Mouse (Mus musculus): ENCODE results near the gene Tbx6. TPM values are rescaled to one million over a fixed set of nuclear protein-coding genes. Genes with fewer than 3 reads are reported as not detected.

Gene Tbx6
- 1.8 and 1.9 TPM in 2 replicates for polyA plus RNA-seq (2012; rRNA removed)

DNA sequence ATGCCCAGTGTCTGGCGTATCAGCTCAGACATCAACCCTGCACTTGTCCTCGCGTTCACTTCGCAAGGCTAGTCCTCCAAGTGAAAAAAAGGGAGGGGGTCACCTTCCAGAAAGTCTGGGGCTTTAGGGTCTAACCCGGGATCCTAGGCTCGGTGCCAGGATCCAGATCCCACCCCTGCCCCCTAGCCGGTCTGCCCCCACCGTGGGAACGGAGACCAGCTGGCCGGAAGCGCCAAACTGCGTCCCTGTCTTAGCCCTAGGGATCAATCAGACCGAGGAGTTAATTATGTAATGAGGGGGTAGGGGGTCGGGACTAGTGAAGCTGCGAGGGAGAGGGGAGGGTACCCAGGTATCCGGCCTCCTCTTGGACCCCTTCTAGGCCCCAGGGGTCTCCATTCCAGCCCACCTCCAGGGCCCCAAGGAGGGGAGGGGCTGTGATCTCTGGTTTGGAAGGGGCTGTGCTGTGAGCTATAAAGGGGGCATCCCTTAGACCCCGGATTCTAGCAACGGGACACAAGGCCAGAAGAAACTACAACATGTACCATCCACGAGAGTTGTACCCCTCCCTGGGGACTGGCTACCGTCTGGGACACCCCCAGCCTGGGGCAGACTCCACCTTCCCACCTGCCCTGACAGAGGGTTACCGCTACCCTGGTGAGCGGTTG, at the start of gene Tbx6:
Gene Tbx6 (plus strand): TSS at position 513 of the 665 bp plus-strand sequence.

DNA sequence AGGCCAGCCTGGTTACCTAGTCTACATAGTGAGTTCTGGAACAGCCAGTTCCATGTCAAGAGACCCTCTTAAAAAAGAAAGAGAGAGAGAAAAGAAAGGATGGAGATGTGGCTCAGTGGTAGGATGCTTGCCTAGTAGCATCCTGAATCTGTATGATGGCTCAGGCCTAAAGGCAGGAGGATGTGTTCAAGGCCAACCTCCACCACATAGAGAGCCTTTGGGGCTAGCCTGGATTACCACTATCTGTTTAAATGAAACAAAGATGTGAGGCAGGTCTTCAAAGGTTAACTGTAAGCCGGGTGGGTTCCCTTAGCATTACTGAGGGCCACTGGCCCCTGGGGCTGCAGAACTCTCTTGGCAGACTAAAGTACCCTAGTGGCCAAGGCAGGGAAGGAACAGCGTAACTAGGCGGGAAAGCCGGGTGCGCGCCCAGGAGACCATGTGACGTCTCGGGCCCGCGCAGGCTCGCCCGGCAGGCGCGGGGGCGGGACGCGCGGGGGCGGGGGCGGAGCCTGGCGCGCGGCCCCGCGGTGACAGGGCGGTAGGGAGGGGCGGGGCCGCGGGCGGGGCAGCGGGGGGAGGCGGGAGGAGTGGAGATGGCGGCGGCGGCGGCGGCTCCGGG, 22.1 kb upstream of the Tbx6 start, which contains the start of gene Mapk3:
Gene Mapk3 (plus strand): TSS at position 552 of the 622 bp plus-strand sequence.

DNA sequence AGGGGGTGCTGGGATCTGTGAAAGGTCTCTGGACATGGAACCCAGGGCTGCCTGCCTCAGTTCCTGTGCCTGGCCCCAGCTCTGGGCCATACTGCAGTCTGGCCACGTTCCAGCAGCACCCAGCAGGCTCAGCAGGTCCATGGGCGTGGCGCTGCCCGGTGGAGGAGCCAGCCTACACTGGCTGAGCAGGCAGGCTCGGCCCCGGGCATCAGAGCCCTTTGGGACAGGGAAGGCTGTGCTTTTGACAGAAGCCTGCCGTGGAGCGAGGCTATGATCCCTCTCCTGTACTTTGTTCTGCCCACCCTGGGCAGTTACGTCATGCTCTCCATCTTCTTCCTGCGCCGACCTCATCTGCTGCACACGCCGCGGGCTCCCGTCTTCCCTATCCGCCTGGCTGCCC, 15.1 kb upstream of the Tbx6 start, which contains the start of gene Gdpd3:
Gene Gdpd3 (plus strand): TSS at position 134 of the 400 bp plus-strand sequence.

DNA sequence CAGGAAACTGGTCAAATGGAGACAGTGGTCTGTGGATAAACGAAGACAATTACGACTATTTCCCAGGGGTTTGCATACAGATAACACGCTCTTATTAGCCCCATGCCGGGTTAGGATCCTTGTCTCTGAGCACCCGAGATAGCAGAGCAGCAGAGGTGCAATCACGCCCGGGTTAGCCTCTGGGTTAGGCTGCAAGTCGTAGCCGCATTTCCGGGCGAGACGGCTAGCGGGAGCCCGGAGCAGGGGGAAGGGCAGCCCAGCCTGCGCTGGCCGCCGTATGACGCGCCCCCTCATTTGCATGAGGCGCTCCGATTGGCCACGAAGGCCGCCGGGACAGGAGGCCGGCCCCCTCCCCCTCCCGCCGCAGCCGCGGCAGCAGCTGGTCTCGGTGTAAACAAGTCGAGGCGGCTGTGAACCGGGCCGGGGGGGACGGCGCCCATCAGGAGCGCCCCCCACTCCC, 4.7 kb upstream of the Tbx6 start, which contains the start of gene Ypel3:
Gene Ypel3 (plus strand): TSS at position 358 of the 460 bp plus-strand sequence.

DNA sequence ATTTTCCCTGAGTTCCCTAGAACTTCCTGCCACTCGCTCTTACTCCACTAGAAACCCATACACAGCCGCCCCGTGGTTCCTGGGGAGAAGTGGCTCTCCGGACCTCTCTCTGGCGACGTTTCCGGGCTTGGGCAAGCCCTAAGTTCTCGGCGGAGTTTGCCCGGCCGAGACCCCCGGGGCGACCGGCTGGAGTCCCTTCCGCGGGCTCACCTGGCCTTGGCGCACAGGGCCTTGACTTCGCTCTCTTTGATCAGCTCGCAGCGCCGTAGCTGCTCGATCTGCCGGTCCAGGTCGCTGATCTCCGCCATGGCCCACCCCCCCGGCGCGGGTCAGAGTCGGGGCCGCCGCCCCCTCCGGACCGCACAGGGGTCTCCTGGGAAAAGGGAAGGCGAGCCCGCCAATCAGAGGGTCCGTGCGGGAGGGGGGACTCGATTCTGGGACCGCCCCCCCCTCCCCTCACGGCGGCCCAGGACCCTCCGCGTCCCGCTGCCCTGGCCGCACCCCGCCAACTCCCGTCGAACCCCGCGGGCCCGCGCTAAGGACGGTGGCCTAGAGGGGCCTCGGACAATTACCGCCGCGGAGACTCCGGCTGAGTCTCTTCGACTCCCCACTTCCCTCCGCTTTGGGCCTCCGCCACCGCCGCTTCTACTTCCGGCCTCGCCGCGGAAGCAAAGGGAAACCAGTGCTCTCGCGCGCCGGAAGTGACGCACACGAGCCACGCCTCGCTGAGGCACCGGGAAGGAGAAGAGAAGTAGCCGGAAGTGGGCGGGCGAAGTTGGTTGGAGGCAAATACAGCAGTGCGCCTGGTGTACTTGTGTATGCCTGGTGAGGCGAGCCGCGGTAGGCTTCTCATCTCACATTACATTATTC, 10.8 kb downstream of the Tbx6 start, which contains the start of gene Ppp4c:
Gene Ppp4c (minus strand): TSS at position 646 of the 870 bp plus-strand sequence.

DNA sequence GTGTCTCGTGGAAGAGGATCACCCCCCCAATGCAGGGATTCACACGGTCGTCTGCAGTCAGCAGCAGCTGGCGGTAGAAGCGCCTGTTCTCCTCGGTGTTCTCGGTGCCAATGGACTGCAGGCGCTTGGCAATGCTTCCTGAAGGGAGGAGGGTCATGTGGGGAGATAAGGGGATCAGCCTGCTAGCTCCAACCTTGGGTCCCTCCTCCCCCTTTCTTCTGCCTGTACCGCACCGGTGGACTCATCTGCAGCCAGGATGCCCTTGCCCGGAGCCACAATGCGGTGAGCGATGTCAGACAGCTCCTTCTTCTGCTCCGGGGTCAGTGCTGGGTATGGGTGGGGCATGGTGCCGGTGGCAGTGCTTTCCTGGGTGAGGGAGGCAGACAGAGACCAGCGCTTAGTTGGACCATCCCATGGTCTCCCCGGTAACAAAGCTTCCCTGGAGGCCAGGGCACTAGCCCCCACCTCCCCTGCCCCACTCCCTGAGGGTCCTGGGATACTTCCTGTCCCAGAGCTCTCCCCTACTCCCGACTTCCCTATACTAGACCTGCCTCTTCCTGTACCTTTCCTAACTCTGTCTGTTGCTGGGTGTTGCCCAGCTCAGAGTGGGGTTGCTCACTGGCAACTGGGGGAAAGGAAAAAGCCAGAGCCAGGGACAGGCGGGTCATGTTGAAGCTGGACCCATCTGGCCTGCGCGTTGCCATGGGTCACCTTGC, 16.3 kb downstream of the Tbx6 start, which contains the start of gene Fam57b:
Gene Fam57b (plus strand): TSS at position 258 of the 716 bp plus-strand sequence.

DNA sequence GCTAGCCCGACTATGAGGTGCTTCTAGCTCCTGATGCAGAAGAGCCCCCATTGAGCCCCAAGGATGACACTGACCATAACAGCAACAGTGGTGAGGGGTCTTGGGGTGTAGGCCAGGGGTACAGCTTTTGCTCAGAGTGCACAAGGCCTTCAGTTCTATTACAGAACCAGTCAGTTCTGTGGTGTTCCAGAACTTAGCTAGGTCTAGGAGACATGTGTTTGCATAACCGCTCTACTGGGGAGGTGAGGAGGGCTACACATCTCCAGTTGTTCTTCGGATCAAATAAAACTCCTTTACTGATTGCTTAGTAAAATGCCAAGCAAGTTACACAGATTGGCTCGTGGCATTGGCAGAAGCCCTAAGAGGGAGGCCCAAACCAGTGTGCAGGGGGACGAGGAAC, 50.3 kb downstream of the Tbx6 start, which contains the start of gene 4930451I11Rik:
Gene 4930451I11Rik (minus strand): TSS at position 101 of the 400 bp plus-strand sequence.

Other genes with a start within 250 kb of the Tbx6 start
- gene Eif3c, start 215.1 kb upstream of the Tbx6 start, polyA plus RNA-seq (2012; rRNA removed): 129 and 135 TPM in 2 replicates
- 0.49 and 0.66 TPM in 2 replicates for gene Apobr, start 196.5 kb upstream of the Tbx6 start, polyA plus RNA-seq (2012; rRNA removed)
- 49.6 and 55.6 TPM in 2 replicates for gene Cln3, start 195.7 kb upstream of the Tbx6 start, polyA plus RNA-seq (2012; rRNA removed)
- gene Il27, start 186.5 kb upstream of the Tbx6 start, polyA plus RNA-seq (2012; rRNA removed): 0.11 TPM in 1 of 2 replicates, not detected in the other
- gene Nupr1, start 150.6 kb upstream of the Tbx6 start, polyA plus RNA-seq (2012; rRNA removed): 7.5 and 10.1 TPM in 2 replicates
- 57.0 and 60.0 TPM in 2 replicates for gene Sgf29, start 132.2 kb upstream of the Tbx6 start, polyA plus RNA-seq (2012; rRNA removed)
- 2.0 and 3.4 TPM in 2 replicates for gene Sult1a1, start 105.1 kb upstream of the Tbx6 start, polyA plus RNA-seq (2012; rRNA removed)
- 60.3 and 69.1 TPM in 2 replicates for gene Bola2, start 86.1 kb upstream of the Tbx6 start, polyA plus RNA-seq (2012; rRNA removed)
- 43.9 and 47.4 TPM in 2 replicates for gene Slx1b, start 85.7 kb upstream of the Tbx6 start, polyA plus RNA-seq (2012; rRNA removed)
- gene Coro1a, start 73.7 kb upstream of the Tbx6 start, polyA plus RNA-seq (2012; rRNA removed): 87.6 and 91.0 TPM in 2 replicates
- 176 and 184 TPM in 2 replicates for gene Mapk3, start 21.9 kb upstream of the Tbx6 start, polyA plus RNA-seq (2012; rRNA removed)
- gene Gdpd3, start 15.1 kb upstream of the Tbx6 start, polyA plus RNA-seq (2012; rRNA removed): 10.8 and 13.6 TPM in 2 replicates
- gene Ypel3, start 4.5 kb upstream of the Tbx6 start, polyA plus RNA-seq (2012; rRNA removed): 193 and 202 TPM in 2 replicates
- 212 and 213 TPM in 2 replicates for gene Ppp4c, start 11.0 kb downstream of the Tbx6 start, polyA plus RNA-seq (2012; rRNA removed)
- 145 and 162 TPM in 2 replicates for gene Fam57b, start 16.2 kb downstream of the Tbx6 start, polyA plus RNA-seq (2012; rRNA removed)
- not detected in 2 replicates for gene 4930451I11Rik, start 50.2 kb downstream of the Tbx6 start, polyA plus RNA-seq (2012; rRNA removed)
- 9.8 and 10.8 TPM in 2 replicates for gene Doc2a, start 65.9 kb downstream of the Tbx6 start, polyA plus RNA-seq (2012; rRNA removed)
- 94.8 and 104 TPM in 2 replicates for gene Hirip3, start 80.5 kb downstream of the Tbx6 start, polyA plus RNA-seq (2012; rRNA removed)
- 82.6 and 86.4 TPM in 2 replicates for gene Ino80e, start 80.9 kb downstream of the Tbx6 start, polyA plus RNA-seq (2012; rRNA removed)
- 103 and 114 TPM in 2 replicates for gene Taok2, start 103.2 kb downstream of the Tbx6 start, polyA plus RNA-seq (2012; rRNA removed)
- 30.6 and 32.0 TPM in 2 replicates for gene Tmem219, start 141.4 kb downstream of the Tbx6 start, polyA plus RNA-seq (2012; rRNA removed)
- gene Kctd13, start 147.4 kb downstream of the Tbx6 start, polyA plus RNA-seq (2012; rRNA removed): 88.9 and 93.8 TPM in 2 replicates
- gene Asphd1, start 168.1 kb downstream of the Tbx6 start, polyA plus RNA-seq (2012; rRNA removed): 16.9 and 17.6 TPM in 2 replicates
- 72.8 and 76.2 TPM in 2 replicates for gene Sez6l2, start 169.1 kb downstream of the Tbx6 start, polyA plus RNA-seq (2012; rRNA removed)
- 126 and 133 TPM in 2 replicates for gene Cdipt, start 194.4 kb downstream of the Tbx6 start, polyA plus RNA-seq (2012; rRNA removed)
- gene Cdiptos, start 194.6 kb downstream of the Tbx6 start, polyA plus RNA-seq (2012; rRNA removed): 0.85 and 0.95 TPM in 2 replicates
- 3.9 and 5.7 TPM in 2 replicates for gene Mvp, start 233.1 kb downstream of the Tbx6 start, polyA plus RNA-seq (2012; rRNA removed)
- gene Pagr1b, start 235.0 kb downstream of the Tbx6 start, polyA plus RNA-seq (2012; rRNA removed): 1.4 and 1.5 TPM in 2 replicates
- gene Pagr1a, start 235.9 kb downstream of the Tbx6 start, polyA plus RNA-seq (2012; rRNA removed): 15.3 and 18.9 TPM in 2 replicates
- 111 and 124 TPM in 2 replicates for gene Gm42742, start 239.6 kb downstream of the Tbx6 start, polyA plus RNA-seq (2012; rRNA removed)
- gene Prrt2, start 239.7 kb downstream of the Tbx6 start, polyA plus RNA-seq (2012; rRNA removed): 54.6 and 70.1 TPM in 2 replicates
- 309 and 326 TPM in 2 replicates for gene Maz, start 245.6 kb downstream of the Tbx6 start, polyA plus RNA-seq (2012; rRNA removed)

Measured in central nervous system, embryonic 14 days (tissue).